Mouse (Mus musculus) layer of hippocampus, adult 9-11 months (tissue): ENCODE results near the gene Vipas39.
A peak's percentile ranks its signal among the peaks of the same experiment; 100 is the strongest.
"Not testable (repeated sequence)": the region's sequence is repeated elsewhere in the genome, so short reads cannot be mapped to it uniquely, and the experiment has no call there.

Experiments used
- DNase-seq: peaks from one replicate; pipeline ENCODE4 v3.0.0; 2022

The Vipas39 gene

GRCm38 (mm10) chr12:87266108-87266826 is at the start of gene Vipas39, which contains the start of gene Ahsa1:
Gene Vipas39, minus strand, starts transcription at chr12:87266256.
Gene Ahsa1, plus strand, starts transcription at chr12:87266479.
- peak; percentile 96 for DNase-seq

GRCm38 (mm10) chr12:87313098-87313497 is 47.0 kb upstream of the Vipas39 start:
- no peak for DNase-seq

GRCm38 (mm10) chr12:87306584-87306844 is 40.5 kb upstream of the Vipas39 start:
- not testable (repeated sequence) for DNase-seq

GRCm38 (mm10) chr12:87305767-87306583 is 39.9 kb upstream of the Vipas39 start:
- DNase-seq: no peak

DNA sequence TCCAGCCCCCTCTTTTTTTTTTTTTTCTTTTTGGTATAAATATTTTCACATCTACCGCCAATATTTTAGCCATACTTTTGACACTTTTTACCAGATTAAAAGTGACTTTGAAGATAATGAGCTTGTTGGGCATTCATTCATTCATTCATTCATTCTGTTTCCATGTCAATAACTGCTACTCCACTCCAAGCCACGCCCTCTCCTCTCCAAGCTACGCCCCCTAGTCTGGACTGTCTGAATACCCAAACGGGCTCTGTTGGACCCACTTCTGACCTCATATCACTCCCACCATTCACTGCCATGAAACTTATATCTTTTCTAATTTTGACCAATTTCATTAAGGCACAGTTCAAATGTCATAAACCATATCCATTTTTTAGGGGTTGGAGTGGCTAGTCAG is 35.1 kb upstream of the Vipas39 start:
- no peak for DNase-seq

DNA sequence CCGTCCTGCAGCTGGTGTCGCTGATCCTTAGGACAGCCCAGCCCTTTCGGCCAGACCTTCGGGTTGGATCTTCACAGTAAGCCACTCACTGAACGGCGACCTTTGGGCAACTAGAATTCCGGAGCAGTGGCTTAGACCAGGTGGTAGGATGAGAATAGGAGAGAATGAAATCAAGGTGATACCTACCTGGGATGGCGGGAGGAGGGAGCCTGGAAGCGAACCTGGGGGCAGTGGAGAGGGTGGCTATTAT is 34.3 kb upstream of the Vipas39 start:
- DNase-seq: no peak

DNA sequence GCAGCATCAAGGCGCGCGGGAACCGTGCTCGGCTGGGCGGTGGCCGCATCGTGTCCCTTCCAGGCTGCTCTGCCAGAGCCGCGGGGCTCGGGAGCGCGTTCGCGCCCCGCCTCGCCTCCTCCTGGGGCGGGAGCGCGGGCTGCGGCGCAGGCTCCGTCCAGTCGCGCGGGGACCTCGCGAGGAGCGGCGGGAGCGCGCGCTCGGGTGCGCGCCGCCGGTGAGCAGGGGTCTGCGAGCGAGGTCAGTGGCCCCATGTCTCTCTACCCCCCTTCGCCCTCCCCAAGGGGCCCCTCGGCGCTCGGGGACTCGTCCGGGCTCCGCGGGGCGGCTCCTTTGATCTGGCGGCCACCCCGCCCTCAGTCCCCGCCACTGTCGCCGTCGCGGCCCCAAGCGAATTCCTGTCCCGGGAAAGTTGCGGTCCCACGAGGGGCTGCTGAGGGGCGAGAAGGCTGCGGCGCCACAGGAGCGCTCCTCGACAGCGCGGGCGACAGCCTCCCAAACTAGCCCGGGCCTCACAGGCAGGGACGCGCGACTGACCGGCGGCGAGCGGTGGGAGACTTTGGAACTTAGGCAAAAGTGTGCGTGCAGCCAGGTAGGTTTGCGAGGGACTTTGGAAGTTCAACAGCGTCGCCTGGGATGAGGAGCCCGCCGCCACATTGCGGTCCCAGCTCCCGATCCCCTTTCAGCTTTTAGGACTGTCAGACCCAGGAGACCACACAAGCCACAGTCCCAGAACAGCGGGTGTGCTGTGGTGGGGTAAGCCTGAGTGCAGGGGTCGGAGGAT is 33.8 kb upstream of the Vipas39 start, which contains the start of gene Ism2:
Gene Ism2, minus strand, starts transcription at position 49 of the 784 bp plus-strand sequence.
- DNase-seq: no peak

GRCm38 (mm10) chr12:87299037-87299656 is 33.1 kb upstream of the Vipas39 start:
- DNase-seq: no peak

- DNase-seq: no peak
Observed at GRCm38 (mm10) chr12:87293934-87294333, 27.9 kb upstream of the Vipas39 start.

DNA sequence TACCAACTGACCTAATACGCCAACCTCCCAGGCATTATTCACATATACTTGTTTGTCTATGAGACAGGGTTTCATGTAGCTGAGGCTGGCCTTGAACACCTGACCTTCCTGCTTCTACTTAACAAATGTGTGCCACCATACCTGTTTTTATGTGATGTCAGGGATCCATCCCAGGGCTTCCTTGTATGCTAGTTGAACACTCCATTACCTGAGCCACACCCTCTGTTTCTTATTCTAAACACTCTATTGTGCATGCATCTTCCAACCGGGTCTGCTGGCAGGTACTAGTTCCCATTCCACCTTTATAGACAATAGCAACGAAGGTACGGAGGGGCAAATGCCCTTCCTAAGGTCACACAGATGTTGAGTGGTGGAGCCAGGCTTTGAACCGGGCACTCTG is 23.0 kb upstream of the Vipas39 start:
- DNase-seq: no peak

DNA sequence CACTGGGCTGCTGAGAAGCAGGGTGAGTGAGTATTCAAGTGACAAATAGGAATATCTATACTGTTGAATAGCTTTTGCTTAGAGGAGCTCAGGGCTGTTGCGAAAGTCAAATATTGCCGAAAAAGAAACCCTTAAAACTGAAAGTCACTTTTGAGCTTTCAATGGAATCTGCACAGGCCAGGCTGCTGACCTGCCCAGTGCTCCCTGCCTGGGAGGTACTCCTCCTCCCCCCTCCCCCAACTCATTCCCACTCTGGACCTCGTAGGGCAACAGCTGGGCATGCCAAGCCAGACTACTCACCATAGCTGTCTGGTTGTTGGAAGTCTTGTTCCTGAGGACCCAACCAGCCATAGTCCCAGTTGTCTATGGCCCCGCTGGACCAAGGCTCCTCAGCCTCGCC is 18.7 kb upstream of the Vipas39 start:
- DNase-seq: no peak

DNA sequence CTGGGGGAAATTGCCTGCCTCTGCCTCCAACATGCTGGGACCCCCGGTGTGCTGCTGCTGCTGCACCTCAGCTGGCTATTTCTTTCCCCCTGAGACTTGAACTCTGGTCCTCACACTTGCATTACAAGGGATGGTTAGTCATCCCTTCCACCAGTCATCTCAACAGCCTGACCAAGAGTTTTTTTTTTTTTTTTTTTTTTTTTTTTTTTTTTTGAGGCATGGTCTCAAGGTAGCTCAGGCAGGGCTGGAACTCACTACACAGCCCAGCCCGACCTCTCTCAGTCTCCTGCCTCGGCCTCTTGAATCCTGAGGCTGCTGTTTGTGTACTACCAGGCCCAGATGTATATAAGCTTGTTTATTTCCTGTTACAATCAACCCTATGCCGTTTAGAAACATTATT is 18.2 kb upstream of the Vipas39 start:
- DNase-seq: no peak

GRCm38 (mm10) chr12:87283706-87284105 is 17.6 kb upstream of the Vipas39 start:
- DNase-seq: no peak

DNA sequence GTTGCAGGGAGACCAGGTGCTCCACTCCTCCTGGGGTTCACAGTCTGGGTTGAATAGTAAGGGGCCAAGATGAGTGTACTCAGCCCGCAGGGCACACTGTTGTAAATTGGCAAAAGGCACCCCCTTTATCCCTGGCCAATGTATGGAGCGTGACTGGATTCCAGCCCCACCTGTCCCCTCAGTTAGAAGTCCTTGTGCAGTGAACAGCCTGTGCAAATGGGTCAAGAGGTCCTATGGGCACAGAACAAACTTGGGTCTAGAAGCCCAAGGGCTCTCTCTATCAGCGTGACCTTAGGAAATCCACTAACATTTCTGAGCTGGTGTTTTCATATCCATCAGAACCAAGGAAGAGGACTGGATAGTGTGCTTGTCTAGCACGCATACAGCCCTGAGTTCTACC is 16.7 kb upstream of the Vipas39 start:
- DNase-seq: no peak

DNA sequence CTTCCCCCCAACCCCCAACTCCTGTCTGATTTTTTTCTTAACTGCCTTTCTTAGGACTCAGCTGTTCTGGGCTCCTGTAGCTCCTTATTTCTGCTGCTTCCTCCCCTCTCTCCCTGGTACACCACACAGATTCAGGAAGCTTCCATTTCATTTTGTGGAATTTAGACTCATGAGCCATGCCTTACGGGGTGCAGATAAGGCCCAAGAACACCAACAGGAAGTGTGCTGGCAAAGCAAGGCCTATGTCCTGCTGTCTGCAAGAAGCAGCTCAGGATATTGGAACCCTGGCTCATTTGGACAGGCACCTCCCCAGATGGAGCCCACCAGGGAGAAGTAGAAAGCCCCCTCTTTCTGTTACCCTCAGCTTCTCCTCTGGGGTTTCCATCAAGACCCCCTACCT is 15.7 kb upstream of the Vipas39 start:
- DNase-seq: no peak

DNA sequence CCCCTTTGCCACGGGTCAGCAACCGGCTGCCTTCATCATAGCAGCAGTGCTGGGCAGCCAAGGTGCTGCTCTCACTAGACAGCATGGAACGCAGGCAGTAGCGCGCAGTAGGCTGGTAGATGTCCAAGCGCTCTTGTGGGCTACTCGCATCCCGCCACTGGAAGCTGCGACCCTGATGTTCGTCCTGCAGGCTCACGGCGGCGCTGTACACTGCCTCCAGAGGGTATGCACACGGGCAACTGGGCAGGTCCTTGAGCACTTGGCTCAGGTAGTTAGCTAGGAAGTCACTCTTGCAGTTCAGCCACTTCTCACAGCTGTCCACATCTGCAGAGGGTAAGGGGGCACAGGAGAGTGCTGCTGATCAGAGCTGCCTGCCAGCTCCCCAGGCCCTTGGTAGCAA is 13.8 kb upstream of the Vipas39 start:
- no peak for DNase-seq

DNA sequence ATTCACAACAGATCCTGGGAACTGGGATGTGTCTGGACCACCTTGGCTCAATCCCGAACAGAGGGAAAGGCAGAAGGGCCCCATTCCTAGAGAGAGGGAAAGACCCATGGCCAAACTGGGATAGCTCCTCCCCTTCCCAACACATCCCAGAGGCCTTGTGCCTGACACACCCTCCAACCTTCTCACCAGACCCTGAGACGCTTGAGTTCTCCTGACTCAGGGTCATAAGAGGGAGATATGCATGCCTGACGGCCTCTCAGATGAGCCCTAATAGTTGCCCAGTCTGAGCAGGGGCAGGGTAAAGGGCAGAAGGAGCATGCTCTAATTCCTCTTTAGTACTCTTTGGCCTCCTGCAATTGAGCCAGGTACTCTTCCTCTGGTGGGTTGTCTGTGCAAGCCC is 13.3 kb upstream of the Vipas39 start:
- no peak for DNase-seq

DNA sequence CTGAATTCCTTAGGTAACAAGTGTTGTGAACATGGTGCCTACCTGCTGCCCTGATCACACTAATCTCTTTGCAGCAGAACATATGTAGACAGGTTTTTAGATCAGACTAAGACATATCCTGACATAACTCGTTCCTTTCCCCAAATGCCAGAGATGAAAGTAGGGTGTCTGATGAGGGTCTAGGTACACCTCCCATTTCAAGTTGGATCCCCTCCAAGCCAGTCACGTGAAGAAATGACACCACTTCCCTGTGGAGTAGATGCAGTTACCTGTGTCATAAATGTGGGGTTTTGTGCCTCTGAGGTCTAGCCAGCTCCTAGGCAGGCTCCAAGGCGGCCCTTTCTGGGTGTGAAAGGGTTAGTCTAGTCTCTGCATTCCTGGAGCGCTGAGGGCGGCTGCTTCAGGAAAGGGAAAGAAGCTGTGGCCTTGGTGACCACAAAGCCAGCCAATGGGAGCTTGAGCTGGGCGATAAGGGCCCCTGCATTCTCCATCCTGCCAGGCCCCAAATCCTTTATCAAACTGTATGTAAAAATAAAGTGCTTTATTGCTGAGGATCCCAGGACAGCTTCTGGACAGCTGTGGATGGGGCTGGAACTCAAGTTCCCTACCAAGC is 12.2 kb upstream of the Vipas39 start:
- no peak for DNase-seq

DNA sequence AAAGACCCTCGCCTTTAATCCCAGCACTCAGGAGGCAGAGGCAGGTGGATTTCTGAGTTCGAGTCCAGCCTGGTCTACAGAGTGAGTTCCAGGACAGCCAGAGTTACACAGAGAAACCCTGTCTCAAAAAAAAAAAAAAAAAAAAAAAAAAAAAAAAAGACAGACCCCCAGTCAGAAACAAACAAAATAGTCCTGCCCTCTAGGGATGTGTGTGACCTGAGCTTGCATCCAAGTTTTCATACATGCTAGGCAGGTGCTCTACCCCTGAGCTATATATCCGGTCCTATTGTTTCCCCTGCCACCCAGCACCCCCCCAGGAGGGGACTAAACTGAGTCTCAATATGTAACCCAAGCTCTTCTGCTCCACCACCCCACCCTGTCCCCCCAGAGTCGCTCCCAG is 11.2 kb upstream of the Vipas39 start:
- not testable (repeated sequence) for DNase-seq

GRCm38 (mm10) chr12:87274853-87275831 is 9.1 kb upstream of the Vipas39 start:
- no peak for DNase-seq

- DNase-seq: no peak
Observed at GRCm38 (mm10) chr12:87267682-87268081, 1.6 kb upstream of the Vipas39 start.
